Mouse (Mus musculus): Measurements from ENCODE around the gene Mical3. TPM values are rescaled to one million over a fixed set of nuclear protein-coding genes. Genes with fewer than 3 reads are reported as not detected.
A peak's percentile ranks its signal among the peaks of the same experiment; 100 is the strongest.

Mical3 gene
- polyA plus RNA-seq, 1 experiment from 2014 or later, result 20.9 TPM

- Histone ChIP-seq H3K36me3 (ENCODE audit: poor library complexity, severe bottlenecking) (peaks cover 15% of the 10 kb centered on the region; the same call in 1 of the 2 replicates), H3K4me3 (no peak overlapping the region), H3K9ac (no peak overlapping the region), H3K4me1 (peaks cover 28% of the 10 kb centered on the region), H3K27ac (no peak overlapping the region), H3K4me2 (no peak overlapping the region), H3K9me3 (replicated peaks) (no peaks in the 10 kb centered on the region), H3K27me3 (no peaks in the 10 kb centered on the region)
- 52% methylated on average over 4 of the region's 4 CpGs for WGBS
- no peak for ATAC-seq
These were observed 25.1 kb downstream of the Mical3 start for GRCm38 (mm10) chr6:121105726-121106125.

- no peak for ATAC-seq
- 93% methylated on average over 14 of the region's 14 CpGs for WGBS
- Histone ChIP-seq H3K9ac (no peak overlapping the region), H3K4me1 (peaks cover 27% of the 10 kb centered on the region), H3K27me3 (no peaks in the 10 kb centered on the region), H3K4me2 (no peak overlapping the region), H3K9me3 (replicated peaks) (no peaks in the 10 kb centered on the region), H3K27ac (no peak overlapping the region), H3K36me3 (ENCODE audit: poor library complexity, severe bottlenecking) (peaks cover 15% of the 10 kb centered on the region; the same call in 1 of the 2 replicates), H3K4me3 (no peak overlapping the region)
These were observed 27.2 kb downstream of the Mical3 start for GRCm38 (mm10) chr6:121103406-121104171.

- no peak for ATAC-seq
- no peaks in the 10 kb centered on the region for H3K9me3 ChIP-seq (replicated peaks)
- H3K9ac ChIP-seq, result no peak overlapping the region
- H3K4me2 ChIP-seq, result no peak overlapping the region
- H3K36me3 ChIP-seq (ENCODE audit: poor library complexity, severe bottlenecking), result peaks cover 15% of the 10 kb centered on the region; the same call in 1 of the 2 replicates
- peaks cover 28% of the 10 kb centered on the region for H3K4me1 ChIP-seq
- H3K27ac ChIP-seq, result no peak overlapping the region
- H3K4me3 ChIP-seq, result no peak overlapping the region
- 90% methylated on average over 10 of the region's 10 CpGs for WGBS
- no peaks in the 10 kb centered on the region for H3K27me3 ChIP-seq
These were observed 27.9 kb downstream of the Mical3 start for GRCm38 (mm10) chr6:121102941-121103340.

- Histone ChIP-seq H3K36me3 (ENCODE audit: poor library complexity, severe bottlenecking) (peaks cover 15% of the 10 kb centered on the region; the same call in 1 of the 2 replicates), H3K4me2 (no peak overlapping the region), H3K4me1 (peaks cover 33% of the 10 kb centered on the region), H3K4me3 (no peak overlapping the region), H3K27me3 (no peaks in the 10 kb centered on the region), H3K9ac (no peak overlapping the region), H3K9me3 (replicated peaks) (no peaks in the 10 kb centered on the region), H3K27ac (no peak overlapping the region)
- 75% methylated on average over 2 of the region's 2 CpGs for WGBS
- no peak for ATAC-seq
These were observed 28.7 kb downstream of the Mical3 start for GRCm38 (mm10) chr6:121102084-121102483.

GRCm38 (mm10) chr6:121101201-121101600 is 29.6 kb downstream of the Mical3 start:
- WGBS, result 92% methylated on average over 5 of the region's 5 CpGs
- Histone ChIP-seq H3K27me3 (no peaks in the 10 kb centered on the region), H3K9ac (no peak overlapping the region), H3K27ac (no peak overlapping the region), H3K4me3 (no peak overlapping the region), H3K4me2 (no peak overlapping the region), H3K36me3 (ENCODE audit: poor library complexity, severe bottlenecking) (peaks cover 15% of the 10 kb centered on the region; the same call in 1 of the 2 replicates), H3K9me3 (replicated peaks) (no peaks in the 10 kb centered on the region), H3K4me1 (peaks cover 33% of the 10 kb centered on the region)
- ATAC-seq, result no peak

- H3K27me3 ChIP-seq, result no peaks in the 10 kb centered on the region
- no peak overlapping the region; the same call in 1 of the 2 replicates for H3K27ac ChIP-seq
- peaks cover 22% of the 10 kb centered on the region for H3K4me1 ChIP-seq
- no peak for ATAC-seq
- 95% methylated on average over 7 of the region's 7 CpGs for WGBS
- peaks cover 13% of the 10 kb centered on the region; the same call in 1 of the 2 replicates for H3K36me3 ChIP-seq (ENCODE audit: poor library complexity, severe bottlenecking)
- 0 out of 2 replicates have a peak overlapping the region, but pooled peaks have one; percentile 16 for H3K9ac ChIP-seq
- no peak overlapping the region for H3K4me3 ChIP-seq
- no peak overlapping the region for H3K4me2 ChIP-seq
- H3K9me3 ChIP-seq (replicated peaks), result no peaks in the 10 kb centered on the region
These were observed 31.0 kb downstream of the Mical3 start for GRCm38 (mm10) chr6:121099831-121100230.

GRCm38 (mm10) chr6:121099228-121099608 is 31.6 kb downstream of the Mical3 start:
- H3K4me2 ChIP-seq, result no peak overlapping the region
- H3K4me1 ChIP-seq, result peaks cover 21% of the 10 kb centered on the region
- no peak for ATAC-seq
- H3K36me3 ChIP-seq (ENCODE audit: poor library complexity, severe bottlenecking), result peaks cover 7% of the 10 kb centered on the region; the same call in 1 of the 2 replicates
- H3K9ac ChIP-seq, result no peak overlapping the region
- no peak overlapping the region for H3K27ac ChIP-seq
- no peak overlapping the region for H3K4me3 ChIP-seq
- H3K9me3 ChIP-seq (replicated peaks), result no peaks in the 10 kb centered on the region
- 91% methylated on average over 4 of the region's 4 CpGs for WGBS
- H3K27me3 ChIP-seq, result no peaks in the 10 kb centered on the region

GRCm38 (mm10) chr6:121098511-121099227 is 32.1 kb downstream of the Mical3 start:
- Histone ChIP-seq H3K36me3 (ENCODE audit: poor library complexity, severe bottlenecking) (peaks cover 6% of the 10 kb centered on the region; the same call in 1 of the 2 replicates), H3K9ac (no peak overlapping the region; the same call in 1 of the 2 replicates), H3K9me3 (replicated peaks) (no peaks in the 10 kb centered on the region), H3K27ac (peak overlapping the region; percentile 57), H3K4me2 (no peak overlapping the region), H3K4me3 (no peak overlapping the region), H3K4me1 (peaks cover 21% of the 10 kb centered on the region), H3K27me3 (no peaks in the 10 kb centered on the region)
- ATAC-seq, result peak; percentile 36; the same call in 1 of the 2 replicates
- WGBS, result 76% methylated on average over 9 of the region's 9 CpGs

GRCm38 (mm10) chr6:121098109-121098508 is 32.7 kb downstream of the Mical3 start:
- 46% methylated on average over 9 of the region's 9 CpGs for WGBS
- H3K4me3 ChIP-seq, result no peak overlapping the region
- H3K27me3 ChIP-seq, result no peaks in the 10 kb centered on the region
- no peak for ATAC-seq
- peaks cover 21% of the 10 kb centered on the region for H3K4me1 ChIP-seq
- peak overlapping the region; percentile 57 for H3K27ac ChIP-seq
- no peak overlapping the region for H3K4me2 ChIP-seq
- H3K9me3 ChIP-seq (replicated peaks), result no peaks in the 10 kb centered on the region
- H3K36me3 ChIP-seq (ENCODE audit: poor library complexity, severe bottlenecking), result peaks cover 3% of the 10 kb centered on the region; the same call in 1 of the 2 replicates
- no peak overlapping the region for H3K9ac ChIP-seq

GRCm38 (mm10) chr6:121096862-121097261 is 33.9 kb downstream of the Mical3 start:
- 90% methylated on average over 8 of the region's 8 CpGs for WGBS
- ATAC-seq, result no peak
- no peaks in the 10 kb centered on the region for H3K27me3 ChIP-seq
- no peak overlapping the region for H3K9ac ChIP-seq
- no peak overlapping the region for H3K4me3 ChIP-seq
- H3K27ac ChIP-seq, result no peak overlapping the region
- H3K4me1 ChIP-seq, result peaks cover 21% of the 10 kb centered on the region
- H3K36me3 ChIP-seq (ENCODE audit: poor library complexity, severe bottlenecking), result no peaks in the 10 kb centered on the region
- H3K4me2 ChIP-seq, result no peak overlapping the region
- H3K9me3 ChIP-seq (replicated peaks), result no peaks in the 10 kb centered on the region

GRCm38 (mm10) chr6:121096390-121096789 is 34.4 kb downstream of the Mical3 start:
- H3K4me3 ChIP-seq, result no peak overlapping the region
- WGBS, result 93% methylated on average over 8 of the region's 8 CpGs
- no peak overlapping the region for H3K27ac ChIP-seq
- peaks cover 21% of the 10 kb centered on the region for H3K4me1 ChIP-seq
- no peaks in the 10 kb centered on the region for H3K27me3 ChIP-seq
- no peak overlapping the region for H3K9ac ChIP-seq
- H3K9me3 ChIP-seq (replicated peaks), result no peaks in the 10 kb centered on the region
- no peak overlapping the region for H3K4me2 ChIP-seq
- ATAC-seq, result no peak
- H3K36me3 ChIP-seq (ENCODE audit: poor library complexity, severe bottlenecking), result no peaks in the 10 kb centered on the region
